Mouse (Mus musculus) urinary bladder, postnatal 14 days (tissue): ENCODE measurements around the gene Relch.
A peak's percentile ranks its signal among the peaks of the same experiment; 100 is the strongest.
"Not testable (repeated sequence)": the region's sequence is repeated elsewhere in the genome, so short reads cannot be mapped to it uniquely, and the experiment has no call there.

Source experiments
- DNase-seq: peaks from one replicate; pipeline ENCODE4 v3.0.0; 2021; ENCODE audit warnings: low spot score

Relch gene

GRCm38 (mm10) chr1:105746444-105746843, 82.8 kb downstream of the Relch start:
- DNase-seq = no peak

- DNase-seq = no peak
Measured at GRCm38 (mm10) chr1:105746858-105747596, 83.4 kb downstream of the Relch start.

- no peak for DNase-seq
Measured at GRCm38 (mm10) chr1:105748091-105748799, 84.6 kb downstream of the Relch start.

- no peak for DNase-seq
Measured at GRCm38 (mm10) chr1:105752196-105752595, 88.5 kb downstream of the Relch start.

GRCm38 (mm10) chr1:105752944-105753343, 89.3 kb downstream of the Relch start:
- no peak for DNase-seq

- no peak for DNase-seq
Measured at GRCm38 (mm10) chr1:105758798-105759197, 95.1 kb downstream of the Relch start.

- DNase-seq = no peak
Measured at GRCm38 (mm10) chr1:105759422-105760165, 95.9 kb downstream of the Relch start.

GRCm38 (mm10) chr1:105765586-105765985, 101.9 kb downstream of the Relch start:
- DNase-seq = no peak

GRCm38 (mm10) chr1:105766099-105766498, 102.4 kb downstream of the Relch start:
- not testable (repeated sequence) for DNase-seq

- peak; percentile 12 for DNase-seq
Measured at GRCm38 (mm10) chr1:105768397-105768796, 104.7 kb downstream of the Relch start.

- no peak for DNase-seq
Measured at GRCm38 (mm10) chr1:105770685-105771084, 107.0 kb downstream of the Relch start.

- DNase-seq = no peak
Measured at GRCm38 (mm10) chr1:105776426-105776825, 112.8 kb downstream of the Relch start.

- DNase-seq = no peak
Measured at GRCm38 (mm10) chr1:105780079-105780456, 116.4 kb downstream of the Relch start.

GRCm38 (mm10) chr1:105780457-105781364, 117.0 kb downstream of the Relch start, which contains the start of gene Tnfrsf11a:
Gene Tnfrsf11a (plus strand): TSS chr1:105780718.
- DNase-seq = peak; percentile 75

GRCm38 (mm10) chr1:105781391-105782146, 117.9 kb downstream of the Relch start:
- DNase-seq = peak; percentile 11

- no peak for DNase-seq
Measured at GRCm38 (mm10) chr1:105784257-105785016, 120.8 kb downstream of the Relch start.

GRCm38 (mm10) chr1:105785146-105785545, 121.5 kb downstream of the Relch start:
- DNase-seq = peak; percentile 38

- DNase-seq = peak; percentile 33
Measured at GRCm38 (mm10) chr1:105786731-105787357, 123.2 kb downstream of the Relch start.

- DNase-seq = no peak
Measured at GRCm38 (mm10) chr1:105790103-105790502, 126.4 kb downstream of the Relch start.

GRCm38 (mm10) chr1:105794670-105795069, 131.0 kb downstream of the Relch start:
- DNase-seq = no peak
